Comparison of ENCODE assay signal across 14 mouse cellular contexts in the genomic region with DNA sequence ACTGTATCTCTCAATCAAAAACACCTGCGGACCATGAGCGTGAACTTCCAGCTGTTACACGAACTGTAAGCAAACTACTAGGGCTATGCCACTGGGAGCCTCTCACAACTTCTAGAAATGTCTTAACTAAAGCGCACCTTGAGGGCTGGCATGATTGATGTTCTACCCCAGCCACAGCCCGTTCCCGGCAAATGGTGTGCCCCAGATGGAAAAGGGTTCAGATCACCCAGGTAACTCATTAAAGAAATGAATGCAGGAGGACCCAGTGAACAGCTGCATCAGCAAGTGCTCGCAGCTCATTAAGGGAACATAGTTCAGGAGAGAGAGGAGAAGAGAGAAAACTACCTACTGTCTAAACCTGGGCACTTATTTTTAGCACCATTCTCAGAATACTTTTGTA.
"Had no signal": no experiment of that assay in that cellular context is flagged by ENCODE, and none has a peak within 500 bp of the region (broad histone marks: within the 10 kb centered on the region; RNA-seq: fewer than 3 reads in every experiment).

No protein-coding gene starts in this region.

- H3K36me3 ChIP-seq: limb, embryonic 13.5 days; midbrain, embryonic 10.5 days; neural tube, embryonic 15.5 days had no signal

- H3K27ac ChIP-seq: hindbrain, postnatal 0 days; kidney, postnatal 0 days; layer of hippocampus, adult 2 months; limb, embryonic 13.5 days; liver, embryonic 14.5 days; midbrain, embryonic 10.5 days; neural tube, embryonic 15.5 days had no signal

- H3K4me1 ChIP-seq: limb, embryonic 13.5 days; midbrain, embryonic 10.5 days; neural tube, embryonic 15.5 days had no signal

- DNase-seq: left cerebral cortex, postnatal 4 days; lung, adult 18-20 months; midbrain, embryonic 14.5 days; right cerebral cortex, postnatal 4 days; spleen, adult 18-20 months; thymus, postnatal 36 days had no signal

- H3K9me3 ChIP-seq: limb, embryonic 13.5 days; midbrain, embryonic 10.5 days; neural tube, embryonic 15.5 days had no signal

- H3K27me3 ChIP-seq: limb, embryonic 13.5 days; neural tube, embryonic 15.5 days had no signal

- H3K4me3 ChIP-seq: layer of hippocampus, adult 2 months; limb, embryonic 13.5 days; midbrain, embryonic 10.5 days; myocyte; neural tube, embryonic 15.5 days had no signal
